Mouse (Mus musculus) forebrain, embryonic 10.5 days (tissue): ENCODE measurements around the gene Serpinb6a. TPM values are rescaled to one million over a fixed set of nuclear protein-coding genes. Genes with fewer than 3 reads are reported as not detected.
A peak's percentile ranks its signal among the peaks of the same experiment; 100 is the strongest.

ENCODE experiments used
- DNase-seq: peaks from one replicate; pipeline ENCODE4 v3.0.0-alpha.2; 2017; ENCODE audit warnings: low spot score; ENCODE audit errors: extremely low spot score
- H3K27ac ChIP-seq: fragments of 300-500 bp; sonication (generic); 2 replicates; pipeline ENCODE4 v1.5.1; 2016; ENCODE audit warnings: mild to moderate bottlenecking
- H3K27me3 ChIP-seq: fragments of 300-500 bp; sonication (generic); 2 replicates; pipeline ENCODE4 v1.6.1; 2016; ENCODE audit warnings: mild to moderate bottlenecking; ENCODE audit not compliant: poor library complexity, severe bottlenecking
- H3K36me3 ChIP-seq: fragments of 300-500 bp; sonication (generic); replicated peaks from 2 replicates; pipeline ENCODE4 v1.6.1; 2016; ENCODE audit warnings: mild to moderate bottlenecking, moderate library complexity
- H3K4me1 ChIP-seq: fragments of 300-500 bp; sonication (generic); 2 replicates; pipeline ENCODE4 v1.6.1; 2016
- H3K4me3 ChIP-seq: fragments of 300-500 bp; sonication (generic); 2 replicates; pipeline ENCODE4 v1.5.1; 2016; ENCODE audit warnings: mild to moderate bottlenecking, moderate library complexity
- H3K9me3 ChIP-seq: fragments of 300-500 bp; sonication (generic); 2 replicates; pipeline ENCODE4 v1.6.1; 2016; ENCODE audit warnings: mild to moderate bottlenecking, moderate library complexity
- WGBS: fragments of 180-500 bp; shearing (Covaris S2); methylation state at CpG from one replicate; pipeline ENCODE4 v1.1.7; 2016; 5-methylcytosine and 5-hydroxymethylcytosine counted together
- polyA plus RNA-seq: library from polyadenylated mRNA; unstranded; fragments of >200 nt; fragmentation: Nextera tagmentation; extraction: Ambion mirVana; gene quantifications from 2 replicates; pipeline ENCODE4 v1.2.1, GENCODE M21; 2016

Serpinb6a gene
- 29.4 and 30.0 TPM in 2 replicates for polyA plus RNA-seq

- Histone ChIP-seq H3K36me3 (no peaks in the 10 kb centered on the region), H3K27me3 (no peaks in the 10 kb centered on the region), H3K4me3 (peak within 1 kb of the TSS; percentile 98), H3K27ac (peak within 1 kb of the TSS; percentile 93), H3K4me1 (peaks cover 16% of the 10 kb centered on the region), H3K9me3 (no peaks in the 10 kb centered on the region)
- peak; percentile 87 for DNase-seq
- under 1% methylated on average over 92 of the region's 92 CpGs for WGBS
Observed at GRCm38 (mm10) chr13:34002058-34003006, at the start of gene Serpinb6a, which contains the start of gene Ripk1. TSS of gene Serpinb6a (minus strand) at chr13:34002794. TSS of gene Ripk1 (plus strand) at chr13:34002363.

GRCm38 (mm10) chr13:34051692-34052091, 49.1 kb upstream of the Serpinb6a start:
- H3K4me3 ChIP-seq: no peak overlapping the region
- no peak for DNase-seq
- 97% methylated on average over 3 of the region's 3 CpGs for WGBS
- no peak overlapping the region for H3K27ac ChIP-seq
- H3K4me1 ChIP-seq: peaks cover 6% of the 10 kb centered on the region
- H3K36me3 ChIP-seq: peaks cover 51% of the 10 kb centered on the region
- peaks cover 7% of the 10 kb centered on the region; the same call in 1 of the 2 replicates for H3K9me3 ChIP-seq
- H3K27me3 ChIP-seq: no peaks in the 10 kb centered on the region

DNA sequence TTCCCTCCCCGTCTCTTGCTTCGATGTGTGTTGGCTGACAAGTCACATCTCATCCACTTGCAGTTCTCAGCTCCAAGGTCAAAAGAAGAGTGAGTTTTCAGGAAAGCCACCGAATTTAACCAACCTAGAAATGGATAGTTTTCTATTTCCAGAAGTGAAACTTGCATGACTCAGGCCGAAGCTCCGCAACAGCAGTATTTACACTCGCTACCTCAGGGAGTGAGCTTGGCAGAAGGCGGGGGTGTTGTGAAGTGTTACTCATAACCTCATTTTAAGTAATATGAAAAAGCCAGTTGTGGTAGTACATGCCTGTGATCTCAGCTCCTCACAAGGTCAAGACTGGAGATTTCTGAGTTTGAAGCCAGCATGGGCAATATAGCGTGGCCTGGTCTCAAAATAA, 47.9 kb upstream of the Serpinb6a start:
- H3K9me3 ChIP-seq: no peaks in the 10 kb centered on the region
- no peak overlapping the region for H3K27ac ChIP-seq
- H3K36me3 ChIP-seq: peaks cover 40% of the 10 kb centered on the region
- WGBS: 94% methylated on average over 8 of the region's 8 CpGs
- no peak overlapping the region for H3K4me3 ChIP-seq
- H3K4me1 ChIP-seq: peaks cover 6% of the 10 kb centered on the region
- no peak for DNase-seq
- H3K27me3 ChIP-seq: no peaks in the 10 kb centered on the region

DNA sequence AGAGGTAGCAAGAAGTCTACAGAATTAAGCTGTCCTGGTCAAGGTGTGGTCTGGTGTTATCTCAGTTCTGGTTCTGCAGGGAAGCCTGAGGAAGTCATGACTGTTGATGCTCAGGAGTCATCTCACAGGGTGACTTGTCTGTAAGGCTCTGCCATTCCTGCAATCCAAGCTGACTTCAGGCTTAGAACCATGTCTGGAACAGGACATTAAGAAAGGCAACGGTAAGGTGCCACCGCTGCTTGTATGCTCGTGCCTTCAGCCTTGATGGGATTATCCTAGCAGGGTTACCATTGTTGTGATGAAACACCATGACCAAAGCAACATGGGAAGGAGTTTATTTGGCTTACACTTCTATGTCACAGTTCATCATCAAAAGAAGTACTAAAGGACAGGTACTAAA, 44.9 kb upstream of the Serpinb6a start:
- Histone ChIP-seq H3K27me3 (no peaks in the 10 kb centered on the region), H3K9me3 (no peaks in the 10 kb centered on the region), H3K4me1 (0 out of 2 replicates have a peak, but pooled peaks cover 3% of the 10 kb centered on the region), H3K36me3 (peaks cover 22% of the 10 kb centered on the region), H3K27ac (no peak overlapping the region), H3K4me3 (no peak overlapping the region)
- 87% methylated on average over 3 of the region's 3 CpGs for WGBS
- DNase-seq: no peak

DNA sequence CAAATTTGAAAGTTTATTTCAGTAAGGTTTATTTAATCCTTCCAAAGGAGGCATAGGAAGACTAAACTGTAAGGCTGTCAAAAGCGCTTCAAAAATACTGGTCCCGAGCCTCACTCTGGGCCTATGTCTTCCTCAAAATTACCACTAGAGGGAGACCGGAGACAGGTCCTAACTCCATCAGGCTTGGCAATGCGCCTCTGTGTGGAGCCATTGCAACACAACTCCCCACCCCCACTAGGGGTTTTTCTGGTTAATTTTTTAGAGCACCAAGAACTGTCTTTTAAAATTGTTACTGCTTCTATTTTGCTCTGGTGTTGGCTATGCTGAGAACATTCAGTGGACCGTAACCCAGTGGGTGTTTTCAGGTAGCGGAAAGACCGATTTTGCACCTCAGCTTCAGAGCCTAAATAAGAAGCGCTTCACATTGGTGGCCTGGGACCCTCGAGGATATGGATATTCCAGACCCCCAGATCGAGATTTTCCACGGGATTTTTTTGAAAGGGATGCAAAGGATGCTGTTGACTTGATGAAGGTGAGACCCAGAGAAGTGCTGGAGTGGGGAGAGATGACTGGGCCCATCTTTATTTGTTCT, 43.9 kb upstream of the Serpinb6a start:
- Histone ChIP-seq H3K36me3 (peaks cover 22% of the 10 kb centered on the region), H3K27ac (peak overlapping the region; percentile 40), H3K4me1 (0 out of 2 replicates have a peak, but pooled peaks cover 3% of the 10 kb centered on the region), H3K27me3 (no peaks in the 10 kb centered on the region), H3K9me3 (no peaks in the 10 kb centered on the region), H3K4me3 (no peak overlapping the region)
- peak; percentile 61 for DNase-seq
- WGBS: 44% methylated on average over 11 of the region's 11 CpGs

DNA sequence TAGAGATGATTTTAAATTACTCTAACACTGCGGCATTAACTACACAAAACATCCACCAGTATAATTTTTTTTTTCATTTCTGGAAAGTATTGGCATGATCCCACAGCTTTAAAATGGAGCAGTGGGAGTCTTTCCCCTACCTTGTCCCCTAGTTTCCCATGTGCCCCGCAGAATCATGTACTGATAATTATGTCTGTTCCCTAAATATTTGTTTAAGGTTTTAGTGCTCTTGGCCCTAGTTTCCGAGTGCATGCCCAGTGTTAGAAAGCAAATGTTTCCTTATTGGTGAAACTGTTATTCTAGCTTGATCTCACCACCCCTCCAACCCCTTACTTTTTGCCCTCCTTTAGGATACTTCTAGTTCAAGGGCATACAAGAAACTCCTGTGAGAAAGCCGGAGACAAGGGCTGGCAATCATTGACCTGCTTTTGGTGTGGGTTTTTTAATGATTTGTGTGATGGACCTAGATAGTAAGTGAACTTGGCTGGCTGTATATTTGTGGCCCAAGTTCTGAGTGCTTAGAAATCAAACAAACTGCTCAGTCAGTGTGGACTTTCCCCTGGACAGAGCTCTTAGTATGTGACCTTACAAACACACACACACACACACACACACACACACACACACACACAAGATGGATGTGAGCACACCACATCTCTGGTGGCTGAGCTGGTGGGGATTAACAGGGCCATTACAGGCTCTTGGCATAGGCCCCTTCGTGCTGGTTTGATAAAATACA, 43.1 kb upstream of the Serpinb6a start:
- H3K36me3 ChIP-seq: peaks cover 22% of the 10 kb centered on the region

DNA sequence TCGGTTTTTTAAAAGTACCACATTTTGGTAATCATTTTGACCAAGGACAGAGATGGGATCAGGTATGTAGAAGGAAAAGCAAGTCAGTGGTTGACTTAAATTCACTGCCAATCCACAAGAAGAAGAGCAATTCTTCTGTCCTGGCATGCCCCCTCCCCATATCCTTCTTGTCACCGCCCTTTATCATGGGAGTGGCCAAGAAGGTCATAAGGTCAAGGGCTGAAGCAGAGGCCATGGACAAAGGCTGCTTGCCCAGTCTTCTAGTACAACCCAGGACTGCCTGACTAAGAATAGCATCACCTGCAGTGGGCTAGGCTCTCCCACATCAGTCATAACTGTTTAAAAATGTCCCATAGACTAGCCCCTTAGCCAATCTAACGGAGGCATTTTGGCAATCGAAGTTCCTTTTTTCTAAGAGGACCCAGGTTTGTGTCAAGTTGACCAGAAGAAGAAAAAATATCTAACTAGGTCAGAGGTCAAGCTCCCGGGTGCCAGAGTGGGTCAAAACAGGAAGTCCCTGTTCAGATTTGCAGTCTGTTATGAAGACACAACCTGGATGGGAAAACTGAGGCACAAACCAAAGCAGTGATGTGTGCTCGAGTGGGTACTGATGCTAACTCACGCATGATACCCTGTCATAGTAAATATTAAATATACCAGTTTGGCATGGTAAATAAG, 41.3 kb upstream of the Serpinb6a start:
- Histone ChIP-seq H3K4me1 (peaks cover 7% of the 10 kb centered on the region), H3K27ac (no peak overlapping the region), H3K4me3 (no peak overlapping the region), H3K36me3 (peaks cover 20% of the 10 kb centered on the region), H3K27me3 (no peaks in the 10 kb centered on the region), H3K9me3 (peaks cover 8% of the 10 kb centered on the region; the same call in 1 of the 2 replicates)
- DNase-seq: no peak
- 84% methylated on average over 7 of the region's 7 CpGs for WGBS

More for the DNA sequence above, 43.1 kb upstream of the Serpinb6a start:
- Histone ChIP-seq H3K4me3 (no peak overlapping the region), H3K27me3 (no peaks in the 10 kb centered on the region), H3K4me1 (0 out of 2 replicates have a peak, but pooled peaks cover 3% of the 10 kb centered on the region), H3K9me3 (no peaks in the 10 kb centered on the region), H3K27ac (no peak overlapping the region)
- WGBS: 69% methylated on average over 5 of the region's 5 CpGs
- DNase-seq: no peak

- 96% methylated on average over 3 of the region's 3 CpGs for WGBS
- H3K9me3 ChIP-seq: peaks cover 8% of the 10 kb centered on the region; the same call in 1 of the 2 replicates
- peaks cover 29% of the 10 kb centered on the region for H3K4me1 ChIP-seq
- DNase-seq: no peak
- no peaks in the 10 kb centered on the region for H3K27me3 ChIP-seq
- no peak overlapping the region for H3K4me3 ChIP-seq
- H3K27ac ChIP-seq: no peak overlapping the region
- H3K36me3 ChIP-seq: peaks cover 5% of the 10 kb centered on the region; the same call in 1 of the 2 replicates
Observed at GRCm38 (mm10) chr13:34040091-34040490, 37.5 kb upstream of the Serpinb6a start.

DNA sequence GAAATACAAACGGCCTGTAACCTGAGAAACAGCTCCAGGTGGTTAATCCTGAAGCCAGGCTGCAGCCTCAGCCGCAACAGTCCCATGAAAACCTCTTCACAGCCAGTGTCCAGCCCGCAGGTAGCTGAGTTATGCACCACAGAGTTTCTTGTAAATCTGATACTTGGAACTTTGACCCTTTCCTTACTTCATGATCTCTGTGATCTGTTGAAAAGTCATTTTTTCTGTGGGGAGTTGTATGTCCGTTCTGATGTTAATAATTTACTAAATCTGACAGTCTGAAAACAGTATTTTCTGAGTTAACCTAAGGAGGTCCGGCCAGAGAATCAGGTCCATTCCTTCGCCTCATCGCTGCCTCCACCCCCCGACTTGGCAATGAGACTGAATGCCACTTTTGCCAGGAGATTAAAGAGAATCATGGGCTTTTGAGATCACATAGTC, 36.3 kb upstream of the Serpinb6a start:
- WGBS: 32% methylated on average over 8 of the region's 8 CpGs
- DNase-seq: no peak

DNA sequence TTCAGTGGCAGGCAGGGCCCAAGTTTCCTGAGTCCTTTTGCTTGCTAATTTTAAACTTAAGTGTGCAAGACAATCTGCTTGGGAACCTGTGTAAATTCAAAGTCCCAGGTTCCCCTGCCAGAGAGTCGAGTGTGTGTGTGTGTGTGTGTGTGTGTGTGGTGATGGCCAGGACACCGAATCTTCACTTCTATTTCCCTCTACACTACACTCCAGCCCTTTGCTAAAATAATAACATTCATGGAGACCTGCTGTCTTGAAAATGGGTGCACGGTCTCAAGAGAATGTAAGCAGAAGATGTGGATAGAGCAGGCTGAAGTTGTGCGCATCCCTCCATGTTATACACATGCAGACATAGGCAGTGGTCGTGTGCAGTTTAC, 35.5 kb upstream of the Serpinb6a start:
- 48% methylated on average over 5 of the region's 5 CpGs for WGBS
- no peaks in the 10 kb centered on the region for H3K27me3 ChIP-seq
- peak overlapping the region; percentile 84 for H3K4me3 ChIP-seq
- H3K4me1 ChIP-seq: peaks cover 26% of the 10 kb centered on the region
- peak overlapping the region; percentile 97 for H3K27ac ChIP-seq
- peaks cover 12% of the 10 kb centered on the region for H3K36me3 ChIP-seq
- DNase-seq: no peak
- H3K9me3 ChIP-seq: peaks cover 8% of the 10 kb centered on the region; the same call in 1 of the 2 replicates

More for the DNA sequence above, 36.3 kb upstream of the Serpinb6a start:
- Histone ChIP-seq H3K36me3 (peaks cover 7% of the 10 kb centered on the region), H3K4me3 (peak overlapping the region; percentile 84), H3K9me3 (peaks cover 8% of the 10 kb centered on the region; the same call in 1 of the 2 replicates), H3K27me3 (no peaks in the 10 kb centered on the region), H3K27ac (0 out of 2 replicates have a peak overlapping the region, but pooled peaks have one; percentile 3), H3K4me1 (peaks cover 29% of the 10 kb centered on the region)

- peaks cover 15% of the 10 kb centered on the region for H3K36me3 ChIP-seq
- DNase-seq: peak; percentile 92
- peak within 1 kb of the TSS; percentile 84 for H3K4me3 ChIP-seq
- H3K9me3 ChIP-seq: peaks cover 8% of the 10 kb centered on the region; the same call in 1 of the 2 replicates
- peaks cover 26% of the 10 kb centered on the region for H3K4me1 ChIP-seq
- H3K27me3 ChIP-seq: no peaks in the 10 kb centered on the region
- under 1% methylated on average over 37 of the region's 37 CpGs for WGBS
- H3K27ac ChIP-seq: peak within 1 kb of the TSS; percentile 97
Observed at GRCm38 (mm10) chr13:34037172-34038055, 34.8 kb upstream of the Serpinb6a start, which contains the start of gene Bphl. TSS of gene Bphl (plus strand) at chr13:34037597.
